Mouse (Mus musculus): ENCODE measurements around the gene Gm21860. TPM values are rescaled to one million over a fixed set of nuclear protein-coding genes. Genes with fewer than 3 reads are reported as not detected.
"Not testable (repeated sequence)": the region's sequence is repeated elsewhere in the genome, so short reads cannot be mapped to it uniquely, and the experiment has no call there.

The Gm21860 gene
- polyA plus RNA-seq (2014; fragmentation: Nextera tagmentation; extraction: Ambion mirVana), result not detected in 2 replicates

DNA sequence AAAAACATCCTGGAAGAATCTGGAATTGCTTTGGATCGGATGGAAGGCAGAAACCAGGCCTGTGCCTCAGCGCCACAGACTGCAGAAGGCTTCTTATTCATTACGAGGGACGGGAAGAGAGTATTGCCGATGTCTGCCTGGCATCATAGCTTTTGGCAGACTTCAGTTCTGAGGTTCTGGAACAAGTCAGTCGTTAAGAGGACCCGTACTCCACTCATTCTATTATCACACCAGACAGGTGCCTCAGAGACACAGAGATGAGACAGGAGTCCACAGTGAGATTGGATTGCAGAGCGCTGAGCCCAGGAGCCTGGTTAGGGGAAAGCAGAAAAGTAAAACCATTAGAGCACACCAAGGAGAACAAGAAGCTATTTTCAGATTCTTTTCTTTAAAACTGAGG is at the start of gene Gm21860:
TSS of gene Gm21860 (minus strand) at position 101 of the 400 bp plus-strand sequence.
- not testable (repeated sequence) for H3K27ac ChIP-seq; ATAC-seq (ENCODE audit: low FRiP score); H3K27me3 ChIP-seq (ENCODE audit: control insufficient read depth, insufficient read depth, low read length); DNase-seq (ENCODE audit: low spot score); H3K4me3 ChIP-seq (replicated peaks; ENCODE audit: low read length); H3K4me2 ChIP-seq (replicated peaks); H3K36me3 ChIP-seq (replicated peaks; ENCODE audit: control insufficient read depth, insufficient read depth); H3K9ac ChIP-seq; H3K4me1 ChIP-seq (replicated peaks; ENCODE audit: control insufficient read depth, insufficient read depth, low read length); H3K9me3 ChIP-seq (ENCODE audit: control insufficient read depth, low read length)
- no CpG with 5 or more reads among the region's 8 CpGs for WGBS

DNA sequence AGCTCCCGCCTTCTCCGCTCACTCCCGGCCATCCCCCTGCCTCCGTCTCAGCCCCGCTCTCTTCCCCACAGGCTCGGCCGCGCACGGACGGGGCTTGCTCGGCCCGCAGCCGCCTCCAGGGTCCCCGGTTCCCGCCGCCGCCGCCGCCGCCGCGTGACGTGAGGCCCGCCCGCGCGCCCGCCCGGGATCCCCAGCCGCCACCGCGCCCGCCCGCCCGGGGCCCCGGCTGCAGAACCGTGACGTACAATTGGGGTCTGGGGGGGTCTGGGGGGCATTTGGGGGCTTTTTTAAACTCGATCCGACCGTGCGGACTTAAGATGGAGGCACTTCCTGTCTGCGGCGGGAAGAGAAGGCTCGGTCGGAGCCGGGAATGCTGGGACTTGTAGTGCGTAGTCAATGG is 29.8 kb upstream of the Gm21860 start, which contains the start of gene Gm47283:
TSS of gene Gm47283 (plus strand) at position 301 of the 400 bp plus-strand sequence.
- no CpG with 5 or more reads among the region's 48 CpGs for WGBS
- not testable (repeated sequence) for H3K9me3 ChIP-seq (ENCODE audit: control insufficient read depth, low read length); H3K4me2 ChIP-seq (replicated peaks); ATAC-seq (ENCODE audit: low FRiP score); H3K4me1 ChIP-seq (replicated peaks; ENCODE audit: control insufficient read depth, insufficient read depth, low read length); H3K4me3 ChIP-seq (replicated peaks; ENCODE audit: low read length); H3K36me3 ChIP-seq (replicated peaks; ENCODE audit: control insufficient read depth, insufficient read depth); DNase-seq (ENCODE audit: low spot score); H3K27ac ChIP-seq; H3K27me3 ChIP-seq (ENCODE audit: control insufficient read depth, insufficient read depth, low read length); H3K9ac ChIP-seq

DNA sequence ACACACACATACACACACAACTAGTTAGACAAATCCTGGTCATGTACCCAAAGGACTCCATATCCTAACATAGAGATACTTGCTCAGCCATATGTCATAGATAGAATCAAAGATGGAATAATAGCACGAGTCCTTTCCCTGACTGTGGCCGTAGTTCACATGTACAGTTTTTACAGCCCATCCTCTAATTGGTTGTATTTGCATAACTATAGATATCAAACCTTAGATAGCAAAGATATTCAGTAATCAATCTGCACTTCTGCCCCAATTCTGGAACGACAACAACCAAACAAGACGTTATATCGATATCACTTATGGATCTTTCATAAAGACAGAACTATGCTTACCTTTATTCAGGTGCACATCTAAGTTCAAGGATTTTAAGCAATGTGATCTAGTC is 9.4 kb downstream of the Gm21860 start:
- not testable (repeated sequence) for H3K4me3 ChIP-seq (replicated peaks; ENCODE audit: low read length); ATAC-seq (ENCODE audit: low FRiP score); H3K4me2 ChIP-seq (replicated peaks); DNase-seq (ENCODE audit: low spot score); H3K9ac ChIP-seq; H3K27ac ChIP-seq; H3K27me3 ChIP-seq (ENCODE audit: control insufficient read depth, insufficient read depth, low read length); H3K4me1 ChIP-seq (replicated peaks; ENCODE audit: control insufficient read depth, insufficient read depth, low read length)
- 96% methylated on average over 5 of the region's 5 CpGs for WGBS
- H3K9me3 ChIP-seq (ENCODE audit: control insufficient read depth, low read length), result peaks cover 33% of the 10 kb centered on the region
- H3K36me3 ChIP-seq (replicated peaks; ENCODE audit: control insufficient read depth, insufficient read depth), result peaks cover 16% of the 10 kb centered on the region

DNA sequence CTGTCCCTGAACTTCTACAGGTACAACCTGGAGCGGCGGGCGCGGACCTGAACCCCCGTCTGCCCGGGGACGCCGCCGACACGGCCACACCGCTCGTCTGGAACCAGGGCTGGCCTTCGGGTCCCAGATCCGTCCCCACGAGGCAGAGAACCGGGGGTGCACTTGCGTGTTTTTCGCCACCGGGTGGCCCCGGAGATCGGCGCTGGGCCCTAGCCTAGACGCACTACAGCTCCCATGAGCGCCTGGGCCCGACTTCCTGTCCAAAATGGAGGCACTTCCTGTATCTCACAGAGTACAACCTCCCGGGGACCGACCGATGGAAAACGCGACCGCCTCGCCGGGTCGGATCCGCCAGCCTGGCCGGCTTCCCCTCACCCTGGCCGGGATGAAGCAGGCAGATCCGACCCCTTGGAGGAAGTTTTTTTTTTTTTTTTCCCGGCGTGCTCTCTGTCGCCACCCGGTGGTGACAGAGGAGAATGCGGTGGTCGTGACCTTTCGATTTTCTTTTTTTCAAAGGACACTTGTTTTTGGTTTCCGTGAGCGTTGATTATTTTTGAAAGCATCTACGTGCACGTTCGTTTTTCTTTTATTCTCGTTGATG is 10.1 kb downstream of the Gm21860 start:
- H3K27me3 ChIP-seq (ENCODE audit: control insufficient read depth, insufficient read depth, low read length); H3K9ac ChIP-seq; H3K4me1 ChIP-seq (replicated peaks; ENCODE audit: control insufficient read depth, insufficient read depth, low read length); H3K27ac ChIP-seq: not testable (repeated sequence)
- ATAC-seq (ENCODE audit: low FRiP score), result peak; percentile 94
- 70% methylated on average over 51 of the region's 51 CpGs for WGBS
- H3K36me3 ChIP-seq (replicated peaks; ENCODE audit: control insufficient read depth, insufficient read depth), result peaks cover 23% of the 10 kb centered on the region
- H3K9me3 ChIP-seq (ENCODE audit: control insufficient read depth, low read length), result peaks cover 40% of the 10 kb centered on the region
- peak overlapping the region; percentile 28 for H3K4me2 ChIP-seq (replicated peaks)
- H3K4me3 ChIP-seq (replicated peaks; ENCODE audit: low read length), result peak overlapping the region; percentile 20
- peak; percentile 75 for DNase-seq (ENCODE audit: low spot score)

DNA sequence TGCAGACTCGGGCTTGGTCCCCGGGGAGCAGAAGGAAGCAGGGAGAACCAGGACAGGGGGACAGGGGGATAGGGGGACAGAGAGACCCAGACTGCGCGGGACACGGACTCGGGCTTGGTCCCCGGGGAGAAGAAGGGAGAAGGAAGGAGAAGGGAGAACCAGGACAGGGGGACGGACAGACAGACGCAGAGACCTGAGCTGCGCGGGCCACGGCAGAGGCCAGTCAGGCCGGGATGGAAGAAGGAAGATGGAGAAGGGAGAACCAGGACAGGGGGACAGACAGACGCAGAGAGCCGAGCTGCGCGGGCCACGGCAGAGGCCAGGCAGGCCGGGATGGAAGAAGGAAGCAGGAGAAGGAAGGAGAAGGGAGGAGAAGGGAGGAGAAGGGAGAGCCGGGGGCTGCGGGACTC is 10.8 kb downstream of the Gm21860 start:
- H3K9me3 ChIP-seq (ENCODE audit: control insufficient read depth, low read length), result peaks cover 47% of the 10 kb centered on the region
- no peaks in the 10 kb centered on the region for H3K27me3 ChIP-seq (ENCODE audit: control insufficient read depth, insufficient read depth, low read length)
- 93% methylated on average over 21 of the region's 21 CpGs for WGBS
- ATAC-seq (ENCODE audit: low FRiP score) (no peak), DNase-seq (ENCODE audit: low spot score) (no peak)
- no peak overlapping the region for H3K4me2 ChIP-seq (replicated peaks)
- H3K9ac ChIP-seq, result no peak overlapping the region
- no peak overlapping the region for H3K4me3 ChIP-seq (replicated peaks; ENCODE audit: low read length)
- peaks cover 30% of the 10 kb centered on the region for H3K36me3 ChIP-seq (replicated peaks; ENCODE audit: control insufficient read depth, insufficient read depth)
- H3K4me1 ChIP-seq (replicated peaks; ENCODE audit: control insufficient read depth, insufficient read depth, low read length), result no peaks in the 10 kb centered on the region
- no peak overlapping the region; the same call in 1 of the 2 replicates for H3K27ac ChIP-seq

DNA sequence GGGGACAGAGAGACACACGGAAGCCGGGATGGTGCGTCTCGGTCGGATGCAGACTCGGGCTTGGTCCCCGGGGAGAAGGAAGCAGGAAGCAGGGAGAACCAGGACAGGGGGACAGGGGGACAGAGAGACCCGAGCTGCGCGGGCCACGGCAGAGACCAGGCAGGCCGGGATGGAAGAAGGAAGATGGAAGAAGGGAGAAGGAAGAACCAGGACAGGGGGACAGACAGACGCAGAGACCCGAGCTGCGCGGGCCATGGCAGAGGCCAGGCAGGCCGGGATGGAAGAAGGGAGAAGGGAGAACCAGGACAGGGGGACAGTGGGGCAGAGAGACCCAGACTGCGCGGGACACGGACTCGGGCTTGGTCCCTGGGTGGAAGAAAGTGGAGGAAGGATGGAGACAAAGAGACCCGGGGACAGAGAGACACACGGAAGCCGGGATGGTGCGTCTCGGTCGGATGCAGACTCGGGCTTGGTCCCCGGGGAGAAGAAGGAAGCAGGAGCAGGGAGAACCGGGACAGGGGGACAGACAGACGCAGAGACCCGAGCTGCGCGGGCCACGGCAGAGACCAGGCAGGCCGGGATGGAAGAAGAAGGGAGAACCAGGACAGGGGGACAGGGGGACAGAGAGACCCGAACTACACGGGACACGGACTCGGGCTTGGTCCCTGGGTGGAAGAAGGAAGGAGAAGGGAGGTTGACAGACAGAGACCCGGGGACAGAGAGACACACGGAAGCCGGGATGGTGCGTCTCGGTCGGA is 11.4 kb downstream of the Gm21860 start:
- H3K9ac ChIP-seq; H3K27me3 ChIP-seq (ENCODE audit: control insufficient read depth, insufficient read depth, low read length); H3K27ac ChIP-seq; DNase-seq (ENCODE audit: low spot score); H3K4me1 ChIP-seq (replicated peaks; ENCODE audit: control insufficient read depth, insufficient read depth, low read length); H3K4me3 ChIP-seq (replicated peaks; ENCODE audit: low read length); H3K4me2 ChIP-seq (replicated peaks); ATAC-seq (ENCODE audit: low FRiP score): not testable (repeated sequence)
- Histone ChIP-seq H3K9me3 (ENCODE audit: control insufficient read depth, low read length) (peaks cover 53% of the 10 kb centered on the region), H3K36me3 (replicated peaks; ENCODE audit: control insufficient read depth, insufficient read depth) (peaks cover 36% of the 10 kb centered on the region)
- 89% methylated on average over 46 of the region's 46 CpGs for WGBS

DNA sequence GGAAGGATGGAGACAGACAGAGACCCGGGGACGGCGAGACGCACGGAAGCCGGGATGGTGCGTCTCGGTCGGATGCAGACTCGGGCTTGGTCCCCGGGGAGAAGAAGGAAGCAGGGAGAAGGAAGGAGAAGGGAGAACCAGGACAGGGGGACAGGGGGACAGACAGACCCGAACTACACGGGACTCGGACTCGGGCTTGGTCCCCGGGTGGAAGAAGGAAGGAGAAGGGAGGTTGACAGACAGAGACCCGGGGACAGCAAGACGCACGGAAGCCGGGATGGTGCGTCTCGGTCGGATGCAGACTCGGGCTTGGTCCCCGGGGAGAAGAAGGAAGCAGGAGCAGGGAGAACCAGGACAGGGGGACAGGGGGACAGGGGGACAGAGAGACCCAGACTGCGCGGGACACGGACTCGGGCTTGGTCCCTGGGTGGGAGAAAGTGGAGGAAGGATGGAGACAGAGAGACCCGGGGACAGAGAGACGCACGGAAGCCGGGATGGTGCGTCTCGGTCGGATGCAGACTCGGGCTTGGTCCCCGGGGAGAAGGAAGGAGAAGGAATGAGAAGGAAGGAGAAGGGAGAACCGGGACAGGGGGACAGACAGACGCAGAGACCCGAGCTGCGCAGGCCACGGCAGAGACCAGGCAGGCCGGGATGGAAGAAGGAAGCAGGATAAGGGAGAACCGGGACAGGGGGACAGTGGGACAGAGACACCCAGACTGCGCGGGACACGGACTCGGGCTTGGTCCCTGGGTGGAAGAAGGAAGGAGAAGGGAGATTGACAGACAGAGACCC is 12.2 kb downstream of the Gm21860 start:
- H3K9ac ChIP-seq; H3K4me2 ChIP-seq (replicated peaks); H3K27me3 ChIP-seq (ENCODE audit: control insufficient read depth, insufficient read depth, low read length); ATAC-seq (ENCODE audit: low FRiP score); H3K4me1 ChIP-seq (replicated peaks; ENCODE audit: control insufficient read depth, insufficient read depth, low read length); H3K27ac ChIP-seq; H3K4me3 ChIP-seq (replicated peaks; ENCODE audit: low read length): not testable (repeated sequence)
- peak; percentile 38 for DNase-seq (ENCODE audit: low spot score)
- 91% methylated on average over 49 of the region's 49 CpGs for WGBS
- Histone ChIP-seq H3K36me3 (replicated peaks; ENCODE audit: control insufficient read depth, insufficient read depth) (peaks cover 44% of the 10 kb centered on the region), H3K9me3 (ENCODE audit: control insufficient read depth, low read length) (peaks cover 61% of the 10 kb centered on the region)

DNA sequence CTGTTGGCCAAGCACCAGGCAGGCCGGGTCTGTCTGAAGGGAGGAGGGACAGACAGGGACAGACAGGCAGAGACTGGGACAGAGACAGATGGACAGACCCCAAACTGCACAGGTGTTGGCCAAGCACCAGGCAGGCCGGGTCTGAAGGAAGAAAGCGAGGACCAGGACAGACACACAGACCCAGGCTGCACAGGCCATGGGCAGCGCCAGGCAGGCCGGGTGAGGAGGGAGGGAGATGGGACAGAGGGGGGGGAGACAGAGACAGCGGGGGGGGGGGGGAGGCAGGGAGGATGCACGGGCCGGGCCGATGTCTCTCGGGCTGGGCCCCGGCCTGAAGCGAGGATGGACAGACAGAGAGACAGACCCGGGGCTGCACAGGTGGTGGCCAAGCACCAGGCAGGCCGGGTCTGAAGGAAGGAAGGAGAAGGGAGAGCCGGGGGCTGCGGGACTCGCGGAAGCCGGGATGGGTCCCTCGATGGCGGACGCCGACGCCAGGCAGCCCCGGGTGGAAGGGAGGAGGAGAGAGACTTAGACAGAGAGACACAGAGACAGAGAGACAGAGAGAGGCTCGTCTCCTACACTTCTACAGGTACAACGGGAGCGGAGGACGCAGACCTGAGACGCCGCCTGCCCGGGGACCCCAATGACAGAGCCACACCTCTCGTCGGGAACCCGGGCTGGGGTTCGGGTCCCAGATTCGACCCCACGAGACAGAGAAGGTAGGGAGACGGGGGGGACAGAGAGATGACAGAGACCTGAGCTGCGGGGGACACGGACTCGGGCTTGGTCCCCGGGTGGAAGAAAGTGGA is 13.0 kb downstream of the Gm21860 start:
- H3K9me3 ChIP-seq (ENCODE audit: control insufficient read depth, low read length), result peaks cover 63% of the 10 kb centered on the region
- 88% methylated on average over 43 of the region's 43 CpGs for WGBS
- H3K27me3 ChIP-seq (ENCODE audit: control insufficient read depth, insufficient read depth, low read length); H3K4me2 ChIP-seq (replicated peaks); H3K4me1 ChIP-seq (replicated peaks; ENCODE audit: control insufficient read depth, insufficient read depth, low read length); H3K27ac ChIP-seq; H3K9ac ChIP-seq; H3K4me3 ChIP-seq (replicated peaks; ENCODE audit: low read length): not testable (repeated sequence)
- DNase-seq (ENCODE audit: low spot score) (peak; percentile 28), ATAC-seq (ENCODE audit: low FRiP score) (peak; percentile 28)
- H3K36me3 ChIP-seq (replicated peaks; ENCODE audit: control insufficient read depth, insufficient read depth), result peaks cover 46% of the 10 kb centered on the region

Data from hindbrain, embryonic 14.5 days (tissue).